In the genomic region with DNA sequence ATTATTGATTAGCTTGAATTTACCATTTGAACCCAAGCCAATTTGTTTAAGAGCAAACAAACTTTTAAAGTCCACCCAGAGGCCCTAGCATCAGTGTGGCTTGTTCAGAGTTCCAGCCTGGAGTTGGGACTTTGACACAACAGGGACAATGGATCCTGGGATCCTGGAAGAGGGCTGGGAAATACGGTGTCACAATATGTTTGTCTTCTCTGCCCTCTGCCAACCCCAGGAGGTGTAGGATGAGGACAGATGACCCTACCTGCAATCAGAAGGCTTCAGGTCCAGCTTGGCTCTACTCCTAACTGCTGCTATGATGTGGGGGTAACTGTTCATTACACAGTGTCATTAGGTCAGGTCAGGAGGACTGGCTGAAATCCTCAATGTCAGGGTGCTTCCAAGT, we compare ENCODE assay signal across 26 mouse cellular contexts.
DNase-seq lines count a peak whose midpoint lies in the region; ATAC-seq and TF ChIP-seq lines count a peak whose summit lies in the region.
"Had no signal": no experiment of that assay in that cellular context is flagged by ENCODE, and none has a peak within 500 bp of the region (broad histone marks: within the 10 kb centered on the region; RNA-seq: fewer than 3 reads in every experiment).

No protein-coding gene starts in this region.

- H3K27ac ChIP-seq in stomach, embryonic 15.5 days = no peak overlapping the region
- H3K27ac ChIP-seq in stomach, postnatal 0 days (replicated peaks) = no peak overlapping the region
- peak overlapping the region; percentile 57; the same call in 1 of the 2 replicates for H3K27ac ChIP-seq in liver, embryonic 15.5 days (replicated peaks)
- H3K27ac ChIP-seq: hindbrain, postnatal 0 days; intestine, embryonic 15.5 days; midbrain, embryonic 12.5 days; neural tube, embryonic 12.5 days had no signal

- WGBS in stomach, embryonic 15.5 days = 73% methylated on average over 1 of the region's 1 CpGs
- 79% methylated on average over 1 of the region's 1 CpGs for WGBS in stomach, postnatal 0 days
- WGBS in liver, embryonic 15.5 days (ENCODE audit: insufficient replicate concordance) = 60% methylated on average over 1 of the region's 1 CpGs

- DNase-seq in adrenal gland, adult 2 months = peak; percentile 3
- DNase-seq in adrenal gland, adult (ENCODE audit: inconsistent age in 2 of 2, low spot score in 1 of 2) = no peak
- DNase-seq in stomach, postnatal 0 days (ENCODE audit: low spot score) = no peak
- peak; percentile 36 for DNase-seq in yolk sac, embryonic 10.5 days (ENCODE audit: low spot score)
- no peak for DNase-seq in thymus, postnatal 4 days
- no peak for DNase-seq in spleen, postnatal 14 days (ENCODE audit: low spot score in 2 of 2)
- DNase-seq: adrenal gland, postnatal 14 days; cerebellum, adult 11-12 months; cerebellum, adult 9-11 months; forebrain, postnatal 0 days; kidney, adult 8-10 months; kidney, postnatal 14 days; layer of hippocampus, adult 9-11 months; lung, adult 18-20 months; lung, postnatal 10 days; right cerebral cortex, adult 18-20 months had no signal

- peak; percentile 58; the same call in 1 of the 2 replicates for ATAC-seq in stomach, embryonic 15.5 days (ENCODE audit: insufficient read depth, low FRiP score, low read depth)
- no peak for ATAC-seq in stomach, postnatal 0 days (ENCODE audit: low FRiP score, low TSS enrichment)
- peak; percentile 90 for ATAC-seq in liver, embryonic 15.5 days (ENCODE audit: insufficient read depth)
- ATAC-seq: hindbrain, postnatal 0 days; intestine, embryonic 15.5 days had no signal

- H3K9ac ChIP-seq in stomach, embryonic 15.5 days = no peak overlapping the region
- H3K9ac ChIP-seq in stomach, postnatal 0 days (ENCODE audit: low read length) = no peak overlapping the region
- no peak overlapping the region for H3K9ac ChIP-seq in liver, embryonic 15.5 days
- H3K9ac ChIP-seq: forebrain, postnatal 0 days; intestine, embryonic 15.5 days; midbrain, embryonic 12.5 days; neural tube, embryonic 12.5 days had no signal

- no peaks in the 10 kb centered on the region for H3K36me3 ChIP-seq in stomach, embryonic 15.5 days
- no peaks in the 10 kb centered on the region for H3K36me3 ChIP-seq in stomach, postnatal 0 days (ENCODE audit: control insufficient read depth, insufficient read depth, low read length)
- H3K36me3 ChIP-seq in liver, embryonic 15.5 days (replicated peaks) = no peaks in the 10 kb centered on the region
- H3K36me3 ChIP-seq: intestine, embryonic 15.5 days; midbrain, embryonic 12.5 days; neural tube, embryonic 12.5 days had no signal

- no peaks in the 10 kb centered on the region for H3K27me3 ChIP-seq in stomach, embryonic 15.5 days (replicated peaks)
- no peaks in the 10 kb centered on the region for H3K27me3 ChIP-seq in stomach, postnatal 0 days (ENCODE audit: control insufficient read depth, insufficient read depth, low read length)
- H3K27me3 ChIP-seq in liver, embryonic 15.5 days = no peaks in the 10 kb centered on the region
- H3K27me3 ChIP-seq: intestine, embryonic 15.5 days; midbrain, embryonic 12.5 days; neural tube, embryonic 12.5 days had no signal

- no peak for TF ChIP-seq EP300 in stomach, postnatal 0 days (optimal IDR thresholded peaks at IDR 0.05)

- no peaks in the 10 kb centered on the region for H3K9me3 ChIP-seq in stomach, embryonic 15.5 days
- H3K9me3 ChIP-seq in stomach, postnatal 0 days (ENCODE audit: control insufficient read depth, low read length) = no peaks in the 10 kb centered on the region
- no peaks in the 10 kb centered on the region for H3K9me3 ChIP-seq in liver, embryonic 15.5 days (replicated peaks)
- H3K9me3 ChIP-seq: G1E; intestine, embryonic 15.5 days; midbrain, embryonic 12.5 days; neural tube, embryonic 12.5 days had no signal

- no peak for TF ChIP-seq CTCF in stomach, postnatal 0 days (IDR thresholded peaks at IDR 0.05; ENCODE audit: low read depth)

- H3K4me1 ChIP-seq in stomach, embryonic 15.5 days = no peaks in the 10 kb centered on the region
- no peaks in the 10 kb centered on the region for H3K4me1 ChIP-seq in stomach, postnatal 0 days (replicated peaks; ENCODE audit: control insufficient read depth, insufficient read depth)
- peaks cover 18% of the 10 kb centered on the region for H3K4me1 ChIP-seq in liver, embryonic 15.5 days (replicated peaks)
- H3K4me1 ChIP-seq: intestine, embryonic 15.5 days had no signal

- no peak overlapping the region for H3K4me2 ChIP-seq in stomach, embryonic 15.5 days
- H3K4me2 ChIP-seq in stomach, postnatal 0 days (replicated peaks; ENCODE audit: low read depth) = no peak overlapping the region
- H3K4me2 ChIP-seq in liver, embryonic 15.5 days = no peak overlapping the region
- H3K4me2 ChIP-seq: heart, embryonic 11.5 days; intestine, embryonic 15.5 days; midbrain, embryonic 12.5 days; neural tube, embryonic 12.5 days had no signal

- H3K4me3 ChIP-seq in stomach, embryonic 15.5 days (replicated peaks) = no peak overlapping the region
- no peak overlapping the region for H3K4me3 ChIP-seq in stomach, postnatal 0 days (ENCODE audit: low read depth, low read length)
- H3K4me3 ChIP-seq in liver, embryonic 15.5 days (replicated peaks) = no peak overlapping the region
- H3K4me3 ChIP-seq: erythroblast, embryonic 14.5 days; intestine, embryonic 15.5 days; midbrain, embryonic 12.5 days; myocyte; neural tube, embryonic 12.5 days had no signal

Comparison
In these comparisons a context has a peak if more than half of its experiments do, and no peak if none do; other contexts are left out.
1. DNase-seq: peak in adrenal gland, adult 2 months (single experiment) and yolk sac, embryonic 10.5 days (single experiment); none in adrenal gland, adult (0 of 2), stomach, postnatal 0 days (single experiment), thymus, postnatal 4 days (single experiment) and spleen, postnatal 14 days (0 of 2).